Mouse (Mus musculus): ENCODE measurements around the gene Wwtr1.

DNA sequence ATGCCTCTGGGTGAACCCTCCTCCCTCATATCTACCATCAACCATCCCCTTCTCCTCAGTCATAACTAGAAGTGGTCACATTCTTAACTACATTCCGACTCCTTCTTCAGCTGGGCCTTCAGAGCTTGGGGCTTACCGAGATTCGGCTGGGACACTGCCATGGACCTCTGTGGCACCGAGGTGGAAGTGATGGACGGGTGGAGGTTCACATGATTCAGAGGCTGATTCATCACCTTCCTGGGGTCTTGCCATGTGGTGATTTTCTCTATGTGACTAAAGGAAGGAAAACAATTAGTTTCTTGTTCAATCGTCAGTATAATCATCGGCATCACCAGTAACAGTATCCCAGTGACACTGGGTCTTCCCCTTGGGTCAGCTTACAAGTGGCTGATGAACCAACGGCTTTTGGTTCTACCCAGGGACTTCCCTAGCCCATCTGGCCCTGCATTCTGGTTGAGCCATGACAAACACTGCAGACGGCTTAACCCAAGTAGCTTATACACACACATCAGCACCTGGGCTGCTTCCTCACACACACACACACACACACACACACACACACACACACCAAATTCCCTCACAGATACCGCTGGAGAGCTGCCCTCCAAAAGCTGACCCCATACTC, 74.0 kb downstream of the Wwtr1 start:
- no peak for TF ChIP-seq CTCF (IDR thresholded peaks at IDR 0.05; ENCODE audit: low read depth, low read length)
- no peak for TF ChIP-seq POLR2A (IDR thresholded peaks at IDR 0.05; ENCODE audit: extremely low read depth, insufficient read depth, low read length)

Measured in liver, adult 2 months (tissue).